Mouse (Mus musculus): ENCODE results near the gene Armc3. TPM values are rescaled to one million over a fixed set of nuclear protein-coding genes. Genes with fewer than 3 reads are reported as not detected.

The Armc3 gene
- polyA plus RNA-seq, 1 experiment from 2014 or later: 0.74 TPM

DNA sequence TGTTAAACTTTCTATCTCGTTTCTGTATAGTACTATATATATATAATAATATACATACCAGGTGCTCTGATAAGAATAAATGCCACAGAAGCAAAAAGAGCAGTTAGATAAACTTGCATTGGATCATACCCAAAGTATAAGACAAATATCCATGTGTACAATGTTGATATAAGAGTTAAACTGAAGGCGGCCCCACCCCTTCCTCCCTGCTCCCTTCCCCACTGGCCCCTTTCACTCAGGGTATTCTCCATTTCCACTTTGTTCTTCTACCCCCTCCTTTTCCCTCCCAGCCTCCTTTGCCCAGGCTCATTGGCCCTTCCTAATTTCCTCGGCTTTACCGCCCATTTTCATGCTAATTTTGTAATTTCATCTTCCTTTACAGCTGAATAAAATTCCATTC, 36.5 kb downstream of the Armc3 start:
- H3K4me3 ChIP-seq: no peak overlapping the region
- no peaks in the 10 kb centered on the region for H3K9me3 ChIP-seq
- H3K9ac ChIP-seq: no peak overlapping the region
- H3K36me3 ChIP-seq: no peaks in the 10 kb centered on the region
- H3K27me3 ChIP-seq: no peaks in the 10 kb centered on the region
- no peak overlapping the region for H3K27ac ChIP-seq
- H3K4me1 ChIP-seq: no peaks in the 10 kb centered on the region
- WGBS: 70% methylated on average over 4 of the region's 4 CpGs
- no peak overlapping the region for H3K4me2 ChIP-seq
- ATAC-seq (ENCODE audit: borderline replicate concordance, extremely low read depth, low FRiP score, low TSS enrichment): no peak

DNA sequence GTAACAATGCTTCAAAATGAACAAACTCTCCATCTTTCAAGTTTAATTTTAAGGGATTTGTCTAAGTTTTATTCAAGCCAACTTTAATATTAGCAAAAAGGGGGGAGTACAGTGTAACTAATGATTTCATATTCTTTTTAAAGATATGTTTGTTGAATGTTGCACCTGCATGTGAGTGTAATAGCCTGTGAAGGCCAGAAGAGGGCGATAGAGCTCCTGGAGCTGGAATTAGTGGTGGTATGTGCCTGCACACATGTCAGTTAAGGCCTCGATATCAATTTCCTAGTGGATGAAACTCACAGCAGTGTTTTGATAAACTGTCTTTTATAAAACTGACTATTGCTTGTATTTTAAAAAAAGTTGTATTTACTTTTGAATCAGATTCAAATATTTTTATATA, 39.7 kb downstream of the Armc3 start:
- 62% methylated on average over 2 of the region's 2 CpGs for WGBS
- Histone ChIP-seq H3K27me3 (no peaks in the 10 kb centered on the region), H3K4me2 (no peak overlapping the region)

DNA sequence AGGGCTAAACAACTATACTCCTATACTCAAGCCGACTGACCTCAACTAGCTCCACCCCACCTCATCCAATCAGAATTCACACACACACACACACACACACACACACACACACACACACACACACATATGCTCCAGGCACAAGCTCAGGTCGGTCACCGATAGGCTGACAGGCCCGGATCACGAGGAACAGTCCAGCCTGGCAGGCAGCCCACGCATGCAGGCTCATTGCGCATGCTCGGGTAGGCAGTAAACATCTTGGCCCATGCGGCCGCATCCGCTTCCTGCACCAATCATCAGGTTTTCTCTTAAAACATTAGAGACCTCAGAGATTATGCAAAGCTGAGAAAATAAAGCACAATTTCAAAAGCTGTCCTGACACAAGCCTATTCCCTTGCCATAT, 50.5 kb downstream of the Armc3 start:
- Histone ChIP-seq H3K36me3 (no peaks in the 10 kb centered on the region), H3K27me3 (no peaks in the 10 kb centered on the region), H3K4me3 (no peak overlapping the region), H3K27ac (no peak overlapping the region), H3K4me2 (no peak overlapping the region), H3K4me1 (no peaks in the 10 kb centered on the region), H3K9ac (no peak overlapping the region), H3K9me3 (no peaks in the 10 kb centered on the region)
- no peak for ATAC-seq (ENCODE audit: borderline replicate concordance, extremely low read depth, low FRiP score, low TSS enrichment)
- 79% methylated on average over 11 of the region's 11 CpGs for WGBS

More for the DNA sequence above, 39.7 kb downstream of the Armc3 start:
- H3K4me3 ChIP-seq: no peak overlapping the region
- H3K27ac ChIP-seq: no peak overlapping the region
- H3K9ac ChIP-seq: no peak overlapping the region
- H3K36me3 ChIP-seq: no peaks in the 10 kb centered on the region
- H3K9me3 ChIP-seq: no peaks in the 10 kb centered on the region
- H3K4me1 ChIP-seq: no peaks in the 10 kb centered on the region
- ATAC-seq (ENCODE audit: borderline replicate concordance, extremely low read depth, low FRiP score, low TSS enrichment): no peak

DNA sequence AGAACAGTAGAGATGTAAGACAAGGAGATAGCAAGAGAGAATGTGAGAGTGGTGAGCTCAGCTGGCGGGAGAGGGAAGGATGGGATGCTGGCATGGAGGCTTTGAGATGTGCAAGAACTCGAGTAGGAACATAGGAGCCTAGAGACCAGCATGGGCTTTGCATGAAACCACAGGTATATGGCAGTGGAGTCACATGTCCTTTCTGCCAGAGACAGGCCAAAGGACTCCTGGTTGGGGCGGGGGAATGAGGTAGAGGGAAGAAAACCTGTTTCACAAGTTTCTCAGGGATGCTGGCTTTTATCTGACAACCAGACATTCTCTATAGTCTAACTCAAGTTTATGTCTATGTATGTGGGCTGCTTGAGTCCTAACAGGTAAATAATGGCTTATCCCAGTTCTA, 55.9 kb downstream of the Armc3 start:
- Histone ChIP-seq H3K27me3 (no peaks in the 10 kb centered on the region), H3K9me3 (no peaks in the 10 kb centered on the region), H3K4me2 (no peak overlapping the region), H3K9ac (no peak overlapping the region), H3K36me3 (no peaks in the 10 kb centered on the region), H3K4me3 (no peak overlapping the region), H3K4me1 (no peaks in the 10 kb centered on the region), H3K27ac (no peak overlapping the region)
- 74% methylated on average over 3 of the region's 3 CpGs for WGBS
- no peak for ATAC-seq (ENCODE audit: borderline replicate concordance, extremely low read depth, low FRiP score, low TSS enrichment)

DNA sequence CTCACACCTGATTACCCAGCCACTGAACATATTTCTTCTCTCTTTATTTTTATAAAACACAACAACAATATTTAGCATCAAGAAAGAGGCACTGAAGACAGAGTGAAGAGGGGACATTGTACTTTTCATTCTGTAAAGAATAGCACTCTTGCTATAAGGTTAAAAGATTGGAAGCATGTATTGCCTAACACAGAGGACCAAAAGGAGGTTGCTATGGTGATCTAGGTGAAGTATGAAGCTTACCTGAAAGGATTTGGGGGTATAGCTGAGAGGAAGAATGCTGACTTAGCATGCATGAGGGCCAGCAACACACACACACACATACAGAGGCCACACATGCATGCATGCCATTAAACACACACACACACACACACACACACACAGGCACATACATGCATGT, 58.2 kb downstream of the Armc3 start:
- no peak overlapping the region for H3K9ac ChIP-seq
- H3K9me3 ChIP-seq: no peaks in the 10 kb centered on the region
- no peak for ATAC-seq (ENCODE audit: borderline replicate concordance, extremely low read depth, low FRiP score, low TSS enrichment)
- H3K27ac ChIP-seq: no peak overlapping the region
- no peaks in the 10 kb centered on the region for H3K27me3 ChIP-seq
- H3K4me3 ChIP-seq: no peak overlapping the region
- H3K36me3 ChIP-seq: no peaks in the 10 kb centered on the region
- no peaks in the 10 kb centered on the region for H3K4me1 ChIP-seq
- H3K4me2 ChIP-seq: no peak overlapping the region

DNA sequence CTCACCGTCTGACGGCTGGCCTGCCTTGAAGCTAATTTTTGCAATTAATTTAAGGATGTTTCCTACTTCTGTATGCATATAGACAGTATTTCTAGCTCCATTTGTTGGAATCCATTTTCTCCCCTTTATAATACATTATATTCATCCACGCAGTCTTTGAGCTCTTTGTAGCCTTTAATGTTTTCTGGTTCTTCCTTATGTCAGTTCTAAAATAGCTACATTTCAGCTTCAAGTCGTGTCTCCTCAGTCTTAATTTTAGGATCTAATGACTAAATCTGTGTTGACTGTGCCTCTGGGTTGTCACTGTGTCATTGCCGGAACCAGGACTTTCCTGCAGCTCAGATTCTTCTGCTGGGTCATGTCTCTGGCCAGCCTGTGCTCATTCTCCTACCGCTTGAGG, 61.3 kb downstream of the Armc3 start:
- H3K27me3 ChIP-seq: no peaks in the 10 kb centered on the region
- H3K27ac ChIP-seq: no peak overlapping the region
- no peaks in the 10 kb centered on the region for H3K4me1 ChIP-seq
- H3K4me3 ChIP-seq: no peak overlapping the region
- H3K4me2 ChIP-seq: no peak overlapping the region
- no peaks in the 10 kb centered on the region for H3K9me3 ChIP-seq
- H3K36me3 ChIP-seq: no peaks in the 10 kb centered on the region
- H3K9ac ChIP-seq: no peak overlapping the region
- no peak for ATAC-seq (ENCODE audit: borderline replicate concordance, extremely low read depth, low FRiP score, low TSS enrichment)
- 82% methylated on average over 6 of the region's 6 CpGs for WGBS

DNA sequence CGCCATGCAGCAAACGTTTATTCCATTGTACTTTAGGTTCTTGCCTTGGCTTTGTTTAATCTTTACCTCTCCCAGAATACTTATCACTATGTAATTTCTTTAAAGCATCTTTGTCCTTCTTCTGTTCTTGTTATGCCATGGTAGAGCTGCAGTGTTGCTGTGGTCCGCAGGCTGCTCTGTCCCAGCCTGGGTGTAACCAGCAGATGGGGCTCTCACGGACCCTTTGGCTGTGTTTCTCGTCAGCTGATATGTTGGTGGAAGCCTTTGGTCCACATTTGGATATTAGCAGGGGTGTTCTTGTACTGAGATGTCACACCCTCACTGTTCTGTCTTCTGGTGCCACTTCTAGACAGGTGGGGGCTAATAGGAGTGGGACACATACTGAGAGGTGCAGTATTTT, 64.3 kb downstream of the Armc3 start:
- H3K36me3 ChIP-seq: no peaks in the 10 kb centered on the region
- no peak for ATAC-seq (ENCODE audit: borderline replicate concordance, extremely low read depth, low FRiP score, low TSS enrichment)
- no peaks in the 10 kb centered on the region for H3K27me3 ChIP-seq
- no peaks in the 10 kb centered on the region for H3K9me3 ChIP-seq
- 52% methylated on average over 5 of the region's 5 CpGs for WGBS
- H3K27ac ChIP-seq: no peak overlapping the region
- no peak overlapping the region for H3K9ac ChIP-seq
- no peaks in the 10 kb centered on the region for H3K4me1 ChIP-seq
- H3K4me2 ChIP-seq: no peak overlapping the region
- H3K4me3 ChIP-seq: no peak overlapping the region

DNA sequence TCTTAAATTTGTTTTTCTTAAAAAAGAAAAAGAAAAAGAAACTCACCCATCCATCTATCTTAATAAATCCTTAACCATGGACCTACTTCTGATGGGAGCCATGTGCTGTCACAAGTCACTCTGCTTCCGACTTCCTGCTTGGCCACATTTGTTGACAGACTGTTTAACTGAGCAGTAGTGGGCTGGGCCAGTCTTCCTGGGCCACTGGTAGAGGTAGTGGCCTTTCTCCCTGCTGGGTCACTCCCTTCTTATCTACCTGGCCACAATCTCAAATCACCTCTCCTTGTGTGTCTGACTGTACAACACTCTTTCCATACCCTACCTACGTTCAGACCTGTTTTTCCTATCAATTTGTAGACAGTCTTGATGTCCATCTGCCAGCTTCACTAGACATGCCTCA, 66.7 kb downstream of the Armc3 start:
- Histone ChIP-seq H3K36me3 (no peaks in the 10 kb centered on the region), H3K4me3 (no peak overlapping the region), H3K27me3 (no peaks in the 10 kb centered on the region), H3K4me2 (no peak overlapping the region), H3K9ac (no peak overlapping the region), H3K9me3 (no peaks in the 10 kb centered on the region), H3K4me1 (no peaks in the 10 kb centered on the region), H3K27ac (no peak overlapping the region)
- 48% methylated on average over 2 of the region's 2 CpGs for WGBS
- no peak for ATAC-seq (ENCODE audit: borderline replicate concordance, extremely low read depth, low FRiP score, low TSS enrichment)

DNA sequence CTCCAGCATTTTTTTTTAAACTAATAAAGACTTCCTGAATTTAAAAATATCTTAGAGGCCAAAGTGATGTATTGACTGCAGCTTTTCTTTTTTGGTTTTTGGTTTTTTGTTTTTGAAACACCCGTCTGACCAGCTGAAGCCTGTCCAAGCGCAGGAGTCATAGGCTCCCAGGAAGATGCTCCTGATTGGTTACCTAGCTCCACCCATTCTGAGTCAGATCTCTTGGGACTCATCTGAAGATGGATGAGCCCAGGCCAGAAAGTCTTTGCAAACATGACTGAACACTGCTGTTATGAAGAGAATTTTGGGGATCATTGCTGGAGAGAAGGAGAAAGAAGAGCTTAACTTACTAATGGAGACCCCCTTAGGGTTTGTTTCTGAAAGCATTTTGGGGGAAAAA, 68.3 kb downstream of the Armc3 start:
- Histone ChIP-seq H3K4me1 (no peaks in the 10 kb centered on the region), H3K9ac (no peak overlapping the region), H3K9me3 (no peaks in the 10 kb centered on the region), H3K27ac (no peak overlapping the region), H3K4me2 (no peak overlapping the region), H3K36me3 (no peaks in the 10 kb centered on the region), H3K27me3 (0 out of 2 replicates have a peak, but pooled peaks cover 3% of the 10 kb centered on the region), H3K4me3 (no peak overlapping the region)
- 43% methylated on average over 2 of the region's 2 CpGs for WGBS
- no peak for ATAC-seq (ENCODE audit: borderline replicate concordance, extremely low read depth, low FRiP score, low TSS enrichment)

DNA sequence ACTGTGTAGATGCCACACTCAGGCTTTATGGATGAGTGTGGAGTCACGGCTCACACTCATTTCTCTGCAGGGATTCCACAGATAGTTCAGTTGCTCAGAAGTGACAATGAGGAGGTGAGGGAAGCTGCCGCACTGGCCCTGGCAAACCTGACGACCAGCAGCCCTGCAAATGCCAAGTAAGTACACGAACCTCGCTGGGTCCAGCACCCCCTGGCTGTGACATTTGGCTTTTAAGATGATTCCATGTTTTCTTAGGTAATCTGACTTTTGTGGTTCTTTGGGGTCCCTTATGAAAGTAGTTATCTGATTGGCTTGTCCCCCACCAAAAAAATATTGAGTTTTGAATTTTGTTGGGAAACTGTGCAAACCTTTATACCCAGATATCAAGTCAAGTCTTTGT, 70.9 kb downstream of the Armc3 start:
- H3K4me2 ChIP-seq: no peak overlapping the region
- H3K27ac ChIP-seq: no peak overlapping the region
- no peaks in the 10 kb centered on the region for H3K9me3 ChIP-seq
- no peak overlapping the region for H3K4me3 ChIP-seq
- ATAC-seq (ENCODE audit: borderline replicate concordance, extremely low read depth, low FRiP score, low TSS enrichment): no peak
- 0 out of 2 replicates have a peak, but pooled peaks cover 3% of the 10 kb centered on the region for H3K27me3 ChIP-seq
- no peaks in the 10 kb centered on the region for H3K4me1 ChIP-seq
- H3K36me3 ChIP-seq: no peaks in the 10 kb centered on the region
- H3K9ac ChIP-seq: no peak overlapping the region
- 38% methylated on average over 5 of the region's 5 CpGs for WGBS

DNA sequence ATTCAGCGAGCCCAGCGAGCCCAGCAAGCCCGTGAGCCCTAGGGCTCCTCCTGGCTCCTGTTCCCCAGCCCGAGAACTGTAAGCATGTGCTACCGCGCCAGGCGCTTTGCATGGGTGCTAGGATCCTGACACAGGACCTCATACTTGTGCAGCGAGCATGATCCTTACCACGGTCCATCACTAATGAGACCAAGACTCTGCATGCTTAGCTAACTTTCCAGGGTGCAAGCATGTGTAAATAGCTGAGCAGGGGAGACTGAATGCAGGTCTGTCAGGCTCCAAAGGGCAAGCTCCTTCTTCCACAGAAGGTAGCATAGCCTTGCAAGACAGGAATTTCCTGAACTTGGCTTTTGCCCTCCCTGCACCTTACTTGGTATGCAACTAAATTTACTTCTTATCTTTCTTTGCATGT, 71.6 kb downstream of the Armc3 start:
- H3K27me3 ChIP-seq: 0 out of 2 replicates have a peak, but pooled peaks cover 3% of the 10 kb centered on the region
- no peak overlapping the region for H3K4me3 ChIP-seq
- H3K36me3 ChIP-seq: no peaks in the 10 kb centered on the region
- no peaks in the 10 kb centered on the region for H3K4me1 ChIP-seq
- no peaks in the 10 kb centered on the region for H3K9me3 ChIP-seq
- H3K27ac ChIP-seq: no peak overlapping the region
- no peak overlapping the region for H3K9ac ChIP-seq
- 53% methylated on average over 9 of the region's 9 CpGs for WGBS
- ATAC-seq (ENCODE audit: borderline replicate concordance, extremely low read depth, low FRiP score, low TSS enrichment): no peak
- H3K4me2 ChIP-seq: no peak overlapping the region

DNA sequence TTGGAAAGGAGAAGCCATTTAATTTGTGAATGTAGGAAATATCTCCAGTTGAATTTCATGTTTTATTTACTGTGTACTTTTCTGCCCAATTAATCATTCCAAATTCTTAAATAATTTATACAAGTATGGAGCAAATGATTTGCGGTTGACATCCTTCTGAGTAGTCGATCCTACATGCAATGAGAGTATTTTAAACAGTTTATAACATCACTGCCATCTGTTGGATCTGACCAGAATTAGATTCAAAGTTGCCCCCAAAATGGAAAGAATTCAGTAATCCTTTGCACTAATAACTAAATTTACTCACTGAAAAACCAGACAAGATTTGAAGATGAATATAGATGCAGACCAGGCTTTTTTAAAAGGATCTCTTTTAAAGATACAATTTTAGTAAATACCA, 75.5 kb downstream of the Armc3 start:
- no peaks in the 10 kb centered on the region for H3K36me3 ChIP-seq
- H3K4me3 ChIP-seq: no peak overlapping the region
- H3K27ac ChIP-seq: no peak overlapping the region
- H3K27me3 ChIP-seq: 0 out of 2 replicates have a peak, but pooled peaks cover 3% of the 10 kb centered on the region
- H3K9me3 ChIP-seq: no peaks in the 10 kb centered on the region
- WGBS: 38% methylated on average over 2 of the region's 2 CpGs
- ATAC-seq (ENCODE audit: borderline replicate concordance, extremely low read depth, low FRiP score, low TSS enrichment): no peak
- H3K9ac ChIP-seq: no peak overlapping the region
- H3K4me1 ChIP-seq: no peaks in the 10 kb centered on the region
- no peak overlapping the region for H3K4me2 ChIP-seq
